Mouse (Mus musculus) left cerebral cortex, postnatal 10 days (tissue): ENCODE data around the gene Fads2. TPM values are rescaled to one million over a fixed set of nuclear protein-coding genes. Genes with fewer than 3 reads are reported as not detected.
A peak's percentile ranks its signal among the peaks of the same experiment; 100 is the strongest.

Experiments
- DNase-seq, 2 experiments: peaks; one replicate each; pipeline ENCODE4 v3.0.0; 2021 to 2022; ENCODE audit warnings: low spot score in 2 of 2, mixed read lengths in 1 of 2; ENCODE audit errors: extremely low spot score in 1 of 2
- intact Hi-C: fragments of 180-260 bp; cut with DNase I; formaldehyde crosslinking; loops from one replicate; pipeline ENCODE4 v1.15.1; 2025
- total RNA-seq, 2 experiments: library from RNA; stranded (reverse); gene quantifications; 2 replicates each; pipeline ENCODE4 v1.2.3; 2021

Gene Fads2
- total RNA-seq, 2 experiments from 2014 or later, result 217 to 220 TPM

DNA sequence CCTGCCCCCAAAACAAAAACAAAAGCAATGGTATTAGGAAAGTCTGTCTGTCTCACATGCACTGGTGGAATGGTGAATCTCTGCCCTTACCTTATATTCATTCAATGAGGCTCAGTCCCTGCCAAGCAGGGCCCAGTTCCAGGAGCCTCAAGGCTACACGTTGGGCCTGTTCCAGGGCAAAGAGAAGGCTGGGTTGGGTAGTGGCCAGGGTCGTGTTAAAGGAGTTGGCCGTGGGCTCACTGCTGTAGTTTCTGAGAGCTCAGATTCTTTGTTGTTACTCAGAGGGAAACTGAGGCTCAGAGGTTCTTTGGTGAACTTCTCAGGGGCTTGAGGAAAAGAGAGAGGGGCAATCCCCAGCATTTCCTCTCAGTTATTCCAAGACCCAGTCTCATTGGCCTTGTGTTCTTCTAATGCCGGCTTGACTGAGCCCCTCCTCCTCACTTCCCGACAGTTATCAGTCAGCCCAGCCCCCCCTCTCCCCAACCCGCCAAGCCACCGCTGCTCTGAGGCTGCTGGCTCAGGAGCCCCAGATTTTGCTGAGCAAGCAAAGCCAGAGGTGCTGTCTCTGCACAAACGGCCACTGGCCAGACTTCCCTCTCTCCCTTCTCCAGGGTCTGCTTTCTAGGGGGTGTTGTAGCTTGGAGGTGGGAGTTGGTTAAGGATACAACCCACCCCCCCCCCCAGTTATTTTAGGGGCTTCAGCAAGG lies 76.2 kb downstream of the Fads2 start:
- intact Hi-C loops, result no loop called here
- peak in 1 of 2 experiments; percentile 85 for DNase-seq

DNA sequence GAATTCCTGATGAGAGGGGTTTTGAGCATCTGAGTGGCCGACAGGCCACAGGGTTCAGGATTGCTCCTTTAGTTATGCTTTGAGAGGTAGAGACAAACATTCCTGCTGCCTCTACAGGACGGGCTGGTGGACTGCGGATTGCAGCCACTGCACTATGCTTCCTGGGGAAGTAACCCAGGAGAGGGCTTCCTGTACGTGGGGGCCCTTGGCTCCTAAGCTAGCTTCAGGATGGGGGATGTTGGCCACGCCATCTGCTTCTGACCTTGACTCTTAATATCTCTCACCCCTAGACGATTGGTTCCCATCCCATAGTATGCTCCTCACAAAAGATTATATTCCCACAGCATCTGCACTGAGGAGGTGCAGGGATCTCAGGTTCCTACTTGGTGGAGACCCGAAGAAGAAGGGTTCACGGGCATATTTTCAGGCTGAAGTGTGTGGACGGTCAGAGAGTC lies 78.2 kb downstream of the Fads2 start:
- DNase-seq, result no peak
- intact Hi-C loops, result loop anchor here (5.0 kb wide), 1 partner anchor 106 kb away; no protein-coding TSS in a partner anchor

GRCm38 (mm10) chr19:10022414-10023303 lies 78.9 kb downstream of the Fads2 start:
- DNase-seq, result peak; percentile 56 to 59
- intact Hi-C loops, result loop anchor here (5.0 kb wide), 1 partner anchor 105 kb away; no protein-coding TSS in a partner anchor

GRCm38 (mm10) chr19:10021981-10022380 lies 79.6 kb downstream of the Fads2 start:
- intact Hi-C loops, result loop anchor here (5.0 kb wide), 1 partner anchor 105 kb away; no protein-coding TSS in a partner anchor
- no peak for DNase-seq

DNA sequence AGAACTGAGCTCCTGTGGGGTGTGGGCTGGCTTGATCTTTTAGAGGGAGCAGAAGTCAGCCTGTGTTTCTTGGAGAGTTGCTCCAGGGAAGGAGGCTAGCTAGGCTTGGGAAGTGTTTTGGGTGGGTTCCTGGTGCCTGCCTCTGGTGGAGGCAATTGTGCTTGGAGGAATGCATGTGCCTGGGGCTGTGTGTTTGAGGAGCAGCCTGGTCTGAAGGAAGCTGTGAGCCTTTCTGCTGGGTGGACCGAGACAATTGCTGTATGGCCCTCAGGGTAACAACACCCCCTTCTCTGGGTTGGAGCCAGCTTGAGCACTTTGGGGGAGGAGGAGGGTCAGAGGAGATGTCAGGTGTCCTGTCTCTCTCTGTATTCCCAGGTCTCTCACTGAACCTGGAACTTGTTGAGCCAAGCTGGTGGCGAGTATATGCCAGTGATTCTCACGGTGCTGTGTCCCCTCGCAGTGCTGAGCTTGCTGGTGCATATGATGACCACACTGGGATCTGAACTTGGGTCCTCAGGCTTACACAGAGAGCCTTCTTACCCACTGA lies 82.3 kb downstream of the Fads2 start:
- intact Hi-C loops, result no loop called here
- peak in 1 of 2 experiments; percentile 20 for DNase-seq

DNA sequence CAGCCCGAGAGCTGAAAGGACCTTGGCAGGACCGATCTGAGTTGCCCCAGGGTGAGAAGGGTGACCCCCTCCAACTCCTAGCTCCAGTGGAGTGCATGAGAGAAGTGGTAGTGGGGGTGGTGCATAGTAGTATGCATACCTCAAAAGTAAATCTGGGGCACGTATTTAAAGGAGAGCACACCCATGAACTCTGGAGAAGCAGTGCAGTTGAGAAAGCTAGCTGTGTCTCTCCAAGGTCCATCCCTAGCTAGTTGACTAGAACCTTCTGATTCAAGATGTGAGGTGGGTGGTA lies 83.1 kb downstream of the Fads2 start:
- intact Hi-C loops, result no loop called here
- no peak for DNase-seq

GRCm38 (mm10) chr19:10017637-10018526 lies 83.7 kb downstream of the Fads2 start:
- intact Hi-C loops, result no loop called here
- DNase-seq, result peak; percentile 73 to 94

DNA sequence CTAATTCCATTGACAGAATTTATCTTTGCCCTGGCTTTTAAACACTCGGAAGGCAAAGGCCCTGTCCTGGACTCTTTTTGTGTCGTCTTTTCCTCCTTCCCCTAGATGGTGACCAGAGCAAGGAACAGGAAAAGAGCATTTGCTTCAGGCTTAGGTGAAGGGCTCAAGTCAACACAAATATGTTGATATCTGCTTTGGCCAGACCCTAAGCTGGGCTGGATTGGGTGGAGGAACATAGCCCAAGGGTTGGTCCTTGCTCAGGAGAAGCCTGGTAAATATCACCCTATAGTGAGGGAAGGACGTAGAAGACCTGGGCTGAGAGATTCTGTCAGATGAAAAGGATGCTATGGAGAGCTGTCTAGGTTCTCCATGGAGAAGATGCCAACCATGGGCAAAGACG lies 85.4 kb downstream of the Fads2 start:
- DNase-seq, result no peak
- intact Hi-C loops, result no loop called here

GRCm38 (mm10) chr19:10015442-10015841 lies 86.1 kb downstream of the Fads2 start:
- intact Hi-C loops, result no loop called here

DNA sequence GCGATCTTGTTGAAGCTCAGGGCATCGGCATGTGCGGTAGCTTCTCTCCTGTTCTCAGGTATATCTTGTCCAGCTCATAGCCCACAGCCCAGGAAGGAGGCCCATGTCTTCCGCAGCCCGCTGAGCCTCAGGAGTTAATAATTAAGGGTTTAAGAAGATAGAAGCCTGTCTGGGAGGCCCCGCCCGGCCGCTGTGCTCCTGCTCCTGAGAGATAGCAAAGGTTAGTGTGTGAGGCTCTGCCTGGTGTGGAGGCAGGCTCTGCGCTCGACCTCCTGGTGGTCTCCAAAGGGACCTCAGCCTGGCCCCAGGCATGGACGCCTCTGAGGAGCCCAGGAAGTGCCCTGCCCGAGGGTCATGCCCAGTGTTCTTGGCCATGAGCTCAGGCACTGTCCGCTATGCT lies 86.7 kb downstream of the Fads2 start:
- intact Hi-C loops, result no loop called here
- DNase-seq, result peak in 1 of 2 experiments; percentile 30

More at GRCm38 (mm10) chr19:10015442-10015841, 86.1 kb downstream of the Fads2 start:
- no peak for DNase-seq

DNA sequence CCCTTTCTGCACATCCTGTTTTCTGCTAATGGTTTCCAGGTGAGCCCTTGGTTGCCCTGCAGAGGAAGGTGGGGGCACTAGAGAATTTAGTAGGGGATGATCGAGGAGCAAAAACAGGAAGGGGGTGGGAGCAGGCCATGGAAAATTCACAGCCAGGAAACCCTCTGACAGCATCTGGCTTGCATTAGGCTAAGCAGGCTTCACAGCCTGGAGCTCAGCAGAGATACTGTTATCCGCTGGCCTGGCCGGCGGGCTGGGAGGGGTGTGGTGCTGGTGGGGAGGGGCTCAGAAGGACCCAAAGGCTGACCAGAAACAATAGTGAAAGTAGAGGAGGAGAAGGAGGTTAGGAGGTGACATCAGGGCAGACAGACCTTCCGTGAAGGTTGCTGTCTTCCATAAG lies 87.6 kb downstream of the Fads2 start:
- peak in 1 of 2 experiments; percentile 70 for DNase-seq
- intact Hi-C loops, result no loop called here

DNA sequence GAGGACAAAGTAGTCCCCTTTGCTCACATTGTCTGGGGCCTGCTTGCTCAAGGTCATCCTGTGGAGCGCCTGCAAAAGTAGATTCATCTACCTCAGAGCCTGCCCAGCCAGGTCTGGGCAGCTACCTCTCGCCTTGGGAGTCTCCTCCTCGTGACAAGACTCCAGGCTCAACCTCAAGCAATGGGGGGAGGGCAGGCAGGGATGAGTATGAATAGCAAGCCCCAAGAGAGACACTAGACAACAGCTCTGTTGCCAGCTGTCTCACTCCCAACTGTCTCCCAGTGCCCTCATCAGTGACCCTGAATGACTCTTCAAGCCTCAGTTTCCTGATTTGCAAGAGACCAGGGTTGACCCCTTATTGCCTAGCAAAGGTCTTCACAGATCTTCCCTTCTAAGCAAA lies 88.2 kb downstream of the Fads2 start:
- DNase-seq, result peak in 1 of 2 experiments; percentile 45
- intact Hi-C loops, result no loop called here

GRCm38 (mm10) chr19:10012827-10013278 lies 88.7 kb downstream of the Fads2 start:
- DNase-seq, result peak in 1 of 2 experiments; percentile 81
- intact Hi-C loops, result no loop called here

Other genes with a start within 250 kb of the Fads2 start
- gene Incenp, start 202.2 kb downstream of the Fads2 start, total RNA-seq, result 10 to 100 TPM; 16.8 to 18.0 TPM
- gene Fth1, start 121.1 kb downstream of the Fads2 start, total RNA-seq, result 1,000 to 10,000 TPM; 1,579 to 1,597 TPM
- gene Best1, start 100.1 kb downstream of the Fads2 start, total RNA-seq, result 1 to 10 TPM; 1.2 to 1.8 TPM
- gene Rab3il1, start 100.1 kb downstream of the Fads2 start, total RNA-seq, result 10 to 100 TPM in 1 of 2 experiments, 1 to 10 TPM in 1; 9.7 to 10.9 TPM
- gene Fads3, start 60.2 kb downstream of the Fads2 start, total RNA-seq, result 10 to 100 TPM; 49.0 to 49.5 TPM
- gene Fads1, start 81.1 kb upstream of the Fads2 start, total RNA-seq, result 100 to 1,000 TPM; 157 to 167 TPM
- 10 to 100 TPM; 90.5 TPM for gene Tmem258, start 102.3 kb upstream of the Fads2 start, total RNA-seq
- gene Fen1, start 102.4 kb upstream of the Fads2 start, total RNA-seq, result 10 to 100 TPM in 1 of 2 experiments, 1 to 10 TPM in 1; 10.0 to 10.8 TPM
- gene Myrf, start 139.0 kb upstream of the Fads2 start, total RNA-seq, result 1 to 10 TPM; 5.9 to 6.6 TPM
- gene Dagla, start 203.1 kb upstream of the Fads2 start, total RNA-seq, result 10 to 100 TPM; 65.9 to 68.7 TPM